Mouse (Mus musculus): Measurements from ENCODE around the gene Pa2g4. TPM values are rescaled to one million over a fixed set of nuclear protein-coding genes. Genes with fewer than 3 reads are reported as not detected.
"Not testable (repeated sequence)": the region's sequence is repeated elsewhere in the genome, so short reads cannot be mapped to it uniquely, and the experiment has no call there.

Gene Pa2g4
- 125 and 129 TPM in 2 replicates for polyA plus RNA-seq (2015; fragmentation: Nextera tagmentation; extraction: Ambion mirVana)

- H3K9me3 ChIP-seq, result no peaks in the 10 kb centered on the region
- H3K9ac ChIP-seq, result peak within 1 kb of the TSS; percentile 94
- peaks cover 28% of the 10 kb centered on the region for H3K36me3 ChIP-seq
- peaks cover 23% of the 10 kb centered on the region for H3K4me1 ChIP-seq (replicated peaks)
- peak within 1 kb of the TSS; percentile 98 for H3K4me2 ChIP-seq
- peak; percentile 100 for ATAC-seq (ENCODE audit: low FRiP score)
- under 1% methylated on average over 54 of the region's 58 CpGs for WGBS
- no peaks in the 10 kb centered on the region for H3K27me3 ChIP-seq
- peak within 1 kb of the TSS; percentile 88 for H3K4me3 ChIP-seq
- H3K27ac ChIP-seq, result peak within 1 kb of the TSS; percentile 89
Measured at GRCm38 (mm10) chr10:128565788-128566531, at the start of gene Pa2g4. Gene Pa2g4, minus strand, starts transcription at chr10:128565987.

GRCm38 (mm10) chr10:128614934-128615333 lies 49.1 kb upstream of the Pa2g4 start:
- Histone ChIP-seq H3K4me3 (no peak overlapping the region), H3K9me3 (no peaks in the 10 kb centered on the region), H3K9ac (no peak overlapping the region), H3K4me1 (replicated peaks) (0 out of 2 replicates have a peak, but pooled peaks cover 3% of the 10 kb centered on the region), H3K36me3 (no peaks in the 10 kb centered on the region), H3K4me2 (no peak overlapping the region), H3K27me3 (0 out of 2 replicates have a peak, but pooled peaks cover 5% of the 10 kb centered on the region), H3K27ac (no peak overlapping the region)
- ATAC-seq (ENCODE audit: low FRiP score), result no peak
- 62% methylated on average over 3 of the region's 3 CpGs for WGBS

DNA sequence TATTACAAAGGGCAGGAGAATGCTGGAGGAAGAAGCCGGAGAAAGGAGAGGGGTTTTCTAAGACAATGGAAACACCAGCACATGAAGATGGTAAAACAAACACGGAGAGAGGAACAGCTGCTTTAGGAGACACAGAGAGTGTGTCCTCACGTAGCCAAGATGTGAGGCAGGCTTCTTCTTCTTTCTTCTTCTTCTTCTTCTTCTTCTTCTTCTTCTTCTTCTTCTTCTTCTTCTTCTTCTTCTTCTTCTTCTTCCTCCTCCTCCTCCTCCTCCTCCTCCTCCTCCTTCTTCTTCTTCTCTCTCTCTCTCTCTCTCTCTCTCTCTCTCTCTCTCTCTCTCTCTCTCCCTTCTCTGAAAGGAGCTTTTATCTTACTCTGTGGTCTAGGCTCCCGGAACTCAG lies 48.0 kb upstream of the Pa2g4 start:
- not testable (repeated sequence) for ATAC-seq (ENCODE audit: low FRiP score); H3K36me3 ChIP-seq

GRCm38 (mm10) chr10:128613154-128613440 lies 47.3 kb upstream of the Pa2g4 start:
- ATAC-seq (ENCODE audit: low FRiP score), result no peak
- Histone ChIP-seq H3K27ac (no peak overlapping the region), H3K9me3 (no peaks in the 10 kb centered on the region), H3K27me3 (0 out of 2 replicates have a peak, but pooled peaks cover 5% of the 10 kb centered on the region), H3K4me2 (no peak overlapping the region), H3K4me1 (replicated peaks) (0 out of 2 replicates have a peak, but pooled peaks cover 3% of the 10 kb centered on the region), H3K4me3 (no peak overlapping the region), H3K9ac (no peak overlapping the region), H3K36me3 (no peaks in the 10 kb centered on the region)
- 38% methylated on average over 6 of the region's 6 CpGs for WGBS

More for the DNA sequence above, 48.0 kb upstream of the Pa2g4 start:
- not testable (repeated sequence) for H3K27me3 ChIP-seq; H3K4me3 ChIP-seq; H3K27ac ChIP-seq; H3K9me3 ChIP-seq; H3K4me2 ChIP-seq; H3K9ac ChIP-seq; H3K4me1 ChIP-seq (replicated peaks)
- 72% methylated on average over 4 of the region's 4 CpGs for WGBS

DNA sequence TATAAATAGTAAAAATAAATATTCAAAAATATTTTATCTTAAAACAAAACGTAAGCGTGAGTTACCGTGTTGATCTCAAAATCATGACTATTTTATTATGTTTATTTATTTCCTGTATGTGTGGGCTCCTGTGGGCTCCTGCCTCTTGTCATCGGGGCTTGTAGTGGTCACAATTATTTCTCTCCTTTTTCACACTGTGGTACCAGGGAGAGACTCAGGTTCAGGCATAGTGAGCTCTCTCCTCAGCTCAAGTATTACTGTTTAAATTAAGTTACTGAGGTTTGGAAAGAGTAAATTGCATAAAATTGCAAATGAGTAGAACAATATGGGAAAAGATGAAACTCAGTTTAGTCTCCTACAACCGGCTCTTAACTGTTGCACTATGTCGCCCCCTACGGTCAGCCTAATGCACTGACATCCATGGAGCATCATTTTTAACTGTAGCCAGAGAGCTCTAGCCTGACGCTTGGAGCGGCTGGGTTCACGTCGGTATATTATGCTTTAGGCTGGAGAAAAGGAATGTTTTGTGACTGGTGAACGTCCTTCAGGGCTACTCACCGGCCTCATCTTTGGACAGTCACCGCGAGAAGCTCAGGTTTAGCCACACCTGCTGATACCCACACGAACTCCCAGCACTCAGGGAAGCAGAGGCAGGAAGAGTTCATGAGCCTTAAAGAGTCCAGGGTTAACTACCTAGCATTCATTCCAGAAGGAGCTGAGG lies 46.8 kb upstream of the Pa2g4 start:
- 17% methylated on average over 16 of the region's 16 CpGs for WGBS
- ATAC-seq (ENCODE audit: low FRiP score), result peak; percentile 10; the same call in 1 of the 2 replicates
- Histone ChIP-seq H3K9me3 (no peaks in the 10 kb centered on the region), H3K36me3 (no peaks in the 10 kb centered on the region), H3K4me3 (no peak overlapping the region), H3K9ac (no peak overlapping the region), H3K27ac (no peak overlapping the region), H3K27me3 (0 out of 2 replicates have a peak, but pooled peaks cover 5% of the 10 kb centered on the region), H3K4me1 (replicated peaks) (0 out of 2 replicates have a peak, but pooled peaks cover 3% of the 10 kb centered on the region), H3K4me2 (no peak overlapping the region)

GRCm38 (mm10) chr10:128606483-128606882 lies 40.7 kb upstream of the Pa2g4 start:
- H3K4me3 ChIP-seq, result no peak overlapping the region
- no peak overlapping the region for H3K4me2 ChIP-seq
- H3K27ac ChIP-seq, result no peak overlapping the region
- H3K4me1 ChIP-seq (replicated peaks), result no peaks in the 10 kb centered on the region
- no peaks in the 10 kb centered on the region for H3K9me3 ChIP-seq
- H3K36me3 ChIP-seq, result no peaks in the 10 kb centered on the region
- H3K27me3 ChIP-seq, result no peaks in the 10 kb centered on the region
- H3K9ac ChIP-seq, result no peak overlapping the region
- no peak for ATAC-seq (ENCODE audit: low FRiP score)
- 44% methylated on average over 2 of the region's 2 CpGs for WGBS

DNA sequence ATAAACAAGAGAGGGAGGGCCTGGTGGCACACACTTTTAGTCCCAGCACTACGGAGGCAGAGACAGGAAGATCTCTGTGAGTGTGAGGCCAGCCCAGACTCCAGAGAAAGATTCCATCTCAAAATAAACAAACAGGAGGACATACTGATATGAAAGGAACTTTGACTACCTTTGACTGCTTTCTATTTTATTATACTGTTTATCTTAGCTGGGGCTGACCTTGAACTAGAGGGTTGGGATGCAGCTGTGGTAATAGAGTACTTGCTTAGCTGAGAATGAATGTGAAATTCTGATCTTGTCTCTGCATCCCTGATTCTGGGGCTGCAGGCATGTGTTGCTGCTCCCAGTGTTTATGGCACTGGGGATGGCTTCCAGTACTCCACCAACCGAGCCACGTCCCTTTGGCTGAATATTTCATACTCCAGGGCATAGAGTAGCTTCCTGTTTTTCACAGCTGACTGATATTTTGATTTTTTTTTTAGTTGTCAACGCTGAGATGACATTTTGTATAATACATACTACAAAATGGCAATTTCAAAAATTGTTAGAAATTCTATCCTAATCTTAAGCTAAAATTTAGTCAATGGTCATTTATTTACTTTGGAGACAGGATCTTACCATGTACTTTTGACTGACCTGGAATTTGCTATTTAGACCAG lies 36.8 kb upstream of the Pa2g4 start:
- no peak overlapping the region for H3K4me2 ChIP-seq
- 87% methylated on average over 4 of the region's 4 CpGs for WGBS
- H3K9me3 ChIP-seq, result no peaks in the 10 kb centered on the region
- no peaks in the 10 kb centered on the region for H3K36me3 ChIP-seq
- H3K4me3 ChIP-seq, result no peak overlapping the region
- no peak for ATAC-seq (ENCODE audit: low FRiP score)
- no peak overlapping the region for H3K27ac ChIP-seq
- no peaks in the 10 kb centered on the region for H3K27me3 ChIP-seq
- no peak overlapping the region for H3K9ac ChIP-seq
- no peaks in the 10 kb centered on the region for H3K4me1 ChIP-seq (replicated peaks)

DNA sequence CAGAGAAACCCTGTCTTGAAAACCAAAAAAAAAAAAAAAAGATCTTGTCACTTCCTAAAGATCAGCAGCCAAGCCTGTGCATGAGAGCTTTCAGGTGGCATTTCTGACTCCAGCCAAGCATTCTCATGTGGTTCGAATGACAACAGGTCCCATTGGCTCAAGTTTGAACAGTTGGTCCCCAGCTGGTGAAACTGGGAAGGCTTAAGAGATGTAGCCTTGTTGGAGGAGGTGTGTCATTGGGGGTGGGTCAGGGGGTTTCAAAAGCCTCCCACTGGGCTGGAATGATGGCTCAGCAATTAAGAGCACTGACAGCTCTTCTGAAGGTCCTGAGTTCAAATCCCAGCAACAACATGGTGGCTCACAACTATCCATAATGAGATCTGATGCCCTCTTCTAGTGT lies 35.7 kb upstream of the Pa2g4 start:
- Histone ChIP-seq H3K36me3 (no peaks in the 10 kb centered on the region), H3K27ac (no peak overlapping the region), H3K27me3 (no peaks in the 10 kb centered on the region), H3K9ac (no peak overlapping the region), H3K4me1 (replicated peaks) (no peaks in the 10 kb centered on the region), H3K9me3 (no peaks in the 10 kb centered on the region), H3K4me3 (no peak overlapping the region), H3K4me2 (no peak overlapping the region)
- WGBS, result 93% methylated on average over 1 of the region's 1 CpGs
- no peak for ATAC-seq (ENCODE audit: low FRiP score)

DNA sequence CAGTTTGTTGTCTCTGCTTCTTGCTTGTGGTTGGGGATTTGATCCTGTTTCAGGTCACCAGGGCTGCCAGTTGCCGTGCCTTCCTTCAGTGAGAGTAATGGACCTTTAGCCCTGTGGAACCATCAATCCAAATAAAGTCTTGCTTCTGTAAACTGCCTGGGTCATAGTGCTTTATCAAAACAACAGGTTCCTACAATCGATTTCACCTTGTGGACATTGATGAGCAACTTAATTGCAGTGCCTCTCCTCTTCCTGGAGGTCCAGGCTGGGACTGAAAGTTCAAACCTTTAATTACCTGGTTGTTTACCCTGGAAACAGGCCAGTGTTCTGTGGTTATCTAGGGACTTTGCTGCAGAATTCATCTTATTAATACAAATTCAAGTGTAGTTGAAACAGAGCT lies 32.7 kb upstream of the Pa2g4 start:
- no peak for ATAC-seq (ENCODE audit: low FRiP score)
- Histone ChIP-seq H3K9me3 (no peaks in the 10 kb centered on the region), H3K4me3 (no peak overlapping the region), H3K27ac (no peak overlapping the region), H3K27me3 (no peaks in the 10 kb centered on the region), H3K9ac (no peak overlapping the region), H3K36me3 (no peaks in the 10 kb centered on the region), H3K4me1 (replicated peaks) (no peaks in the 10 kb centered on the region), H3K4me2 (no peak overlapping the region)
- WGBS, result 81% methylated on average over 2 of the region's 2 CpGs

- Histone ChIP-seq H3K4me2 (no peak overlapping the region), H3K9ac (no peak overlapping the region), H3K27me3 (peaks cover 35% of the 10 kb centered on the region), H3K4me3 (no peak overlapping the region), H3K27ac (no peak overlapping the region), H3K9me3 (no peaks in the 10 kb centered on the region), H3K4me1 (replicated peaks) (peaks cover 19% of the 10 kb centered on the region), H3K36me3 (no peaks in the 10 kb centered on the region)
- no peak for ATAC-seq (ENCODE audit: low FRiP score)
- WGBS, result 65% methylated on average over 5 of the region's 5 CpGs
Measured at GRCm38 (mm10) chr10:128592797-128593196, 27.0 kb upstream of the Pa2g4 start.

DNA sequence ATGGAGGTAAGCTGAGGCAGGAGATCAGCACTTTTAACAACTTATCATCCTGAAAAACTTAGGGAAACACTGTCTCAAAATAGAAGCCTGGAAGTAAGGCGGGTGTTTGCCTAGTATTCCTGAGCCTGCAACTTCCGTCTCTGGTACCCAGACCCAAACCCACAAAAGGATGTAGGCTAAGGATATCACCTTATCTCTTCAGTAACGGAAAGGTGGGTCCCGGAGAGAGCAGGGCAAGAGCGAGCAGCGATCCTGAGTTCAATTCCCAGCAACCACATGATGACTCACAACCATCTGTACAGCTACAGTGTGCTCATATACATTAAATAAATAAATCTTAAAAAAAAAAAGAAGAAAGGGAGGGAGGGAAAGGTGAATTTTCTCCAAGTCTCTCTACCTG lies 25.6 kb upstream of the Pa2g4 start:
- Histone ChIP-seq H3K4me1 (replicated peaks) (peaks cover 19% of the 10 kb centered on the region), H3K9ac (no peak overlapping the region), H3K36me3 (no peaks in the 10 kb centered on the region), H3K4me2 (no peak overlapping the region), H3K27me3 (peaks cover 49% of the 10 kb centered on the region), H3K4me3 (no peak overlapping the region), H3K9me3 (no peaks in the 10 kb centered on the region), H3K27ac (no peak overlapping the region)
- 91% methylated on average over 6 of the region's 6 CpGs for WGBS
- ATAC-seq (ENCODE audit: low FRiP score), result no peak

- Histone ChIP-seq H3K27me3 (peaks cover 60% of the 10 kb centered on the region), H3K9me3 (no peaks in the 10 kb centered on the region), H3K9ac (peak overlapping the region; percentile 69), H3K36me3 (no peaks in the 10 kb centered on the region), H3K4me1 (replicated peaks) (peaks cover 19% of the 10 kb centered on the region), H3K27ac (no peak overlapping the region; the same call in 1 of the 2 replicates), H3K4me3 (peak overlapping the region; percentile 62), H3K4me2 (peak overlapping the region; percentile 95)
- 0% methylated on average over 36 of the region's 43 CpGs for WGBS
- peak; percentile 38 for ATAC-seq (ENCODE audit: low FRiP score)
Measured at GRCm38 (mm10) chr10:128590193-128590690, 24.5 kb upstream of the Pa2g4 start.

Measured in hindbrain, embryonic 13.5 days (tissue).